In the genomic region with DNA sequence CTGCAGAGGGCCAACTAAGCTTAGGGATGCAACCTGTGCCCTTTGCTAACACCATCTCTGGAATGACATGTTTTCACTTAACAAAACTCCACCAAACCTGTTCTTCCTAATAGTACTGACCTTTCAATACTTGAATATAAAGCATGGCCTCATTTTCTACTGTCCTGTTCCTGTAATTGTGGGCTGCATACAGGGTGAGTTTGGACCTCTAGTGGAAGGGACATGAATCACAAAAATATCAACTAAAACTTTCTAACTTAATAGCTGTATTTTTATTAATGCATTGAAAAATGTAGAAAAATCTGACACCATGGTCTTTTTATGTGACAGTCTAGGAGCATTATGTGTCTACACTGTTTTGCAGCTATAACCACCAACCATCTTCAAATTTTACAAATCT, we compare ENCODE assay signal across 28 mouse cellular contexts.
DNase-seq lines count a peak whose midpoint lies in the region; ATAC-seq and TF ChIP-seq lines count a peak whose summit lies in the region.
"Had no signal": no experiment of that assay in that cellular context is flagged by ENCODE, and none has a peak within 500 bp of the region (broad histone marks: within the 10 kb centered on the region; RNA-seq: fewer than 3 reads in every experiment).

No protein-coding gene starts in this region.

- no peak overlapping the region for H3K4me2 ChIP-seq in hindbrain, postnatal 0 days (ENCODE audit: low read depth, low read length)
- H3K4me2 ChIP-seq in hindbrain, embryonic 14.5 days (replicated peaks) = no peak overlapping the region
- H3K4me2 ChIP-seq in liver, postnatal 0 days (ENCODE audit: low read depth, low read length) = no peak overlapping the region
- no peak overlapping the region for H3K4me2 ChIP-seq in CH12.LX (ENCODE audit: insufficient read depth, low read depth, poor library complexity, severe bottlenecking)
- H3K4me2 ChIP-seq: forebrain, embryonic 13.5 days; heart, embryonic 13.5 days; kidney, embryonic 15.5 days; limb, embryonic 12.5 days; liver, embryonic 11.5 days; midbrain, embryonic 11.5 days; neural tube, embryonic 12.5 days had no signal

- no peak for TF ChIP-seq EP300 in liver, postnatal 0 days (IDR thresholded peaks at IDR 0.05; ENCODE audit: low read depth)
- TF ChIP-seq EP300 in CH12.LX (IDR thresholded peaks at IDR 0.05; ENCODE audit: low read length) = no peak

- H3K4me3 ChIP-seq in hindbrain, postnatal 0 days (ENCODE audit: low read length) = no peak overlapping the region
- H3K4me3 ChIP-seq in hindbrain, embryonic 14.5 days (replicated peaks; ENCODE audit: low read length) = no peak overlapping the region
- no peak overlapping the region for H3K4me3 ChIP-seq in liver, postnatal 0 days (ENCODE audit: low read depth, low read length)
- no peak overlapping the region for H3K4me3 ChIP-seq in CH12.LX (replicated peaks in 1 of 3; ENCODE audit: low read depth in 2 of 3, low read length in 2 of 3, poor library complexity in 1 of 3)
- H3K4me3 ChIP-seq in cerebellum, adult 2 months (replicated peaks; ENCODE audit: insufficient read depth, low read depth, low read length) = no peak overlapping the region
- H3K4me3 ChIP-seq: forebrain, embryonic 13.5 days; heart, embryonic 13.5 days; kidney, embryonic 15.5 days; limb, embryonic 12.5 days; myocyte; neural tube, embryonic 12.5 days had no signal

- no peaks in the 10 kb centered on the region for H3K27me3 ChIP-seq in hindbrain, postnatal 0 days (ENCODE audit: insufficient read depth, low read length)
- no peaks in the 10 kb centered on the region for H3K27me3 ChIP-seq in hindbrain, embryonic 14.5 days (ENCODE audit: control insufficient read depth, insufficient read depth, low read length)
- H3K27me3 ChIP-seq in liver, postnatal 0 days (ENCODE audit: insufficient read depth, low read length) = no peaks in the 10 kb centered on the region
- no peaks in the 10 kb centered on the region for H3K27me3 ChIP-seq in CH12.LX (replicated peaks)
- no peaks in the 10 kb centered on the region for H3K27me3 ChIP-seq in cerebellum, adult 2 months (ENCODE audit: control insufficient read depth, insufficient read depth, low read length)
- H3K27me3 ChIP-seq: forebrain, embryonic 13.5 days; kidney, embryonic 15.5 days; limb, embryonic 12.5 days; neural tube, embryonic 12.5 days had no signal

- no peaks in the 10 kb centered on the region for H3K36me3 ChIP-seq in hindbrain, postnatal 0 days (ENCODE audit: insufficient read depth, low read length)
- H3K36me3 ChIP-seq in hindbrain, embryonic 14.5 days (replicated peaks; ENCODE audit: control insufficient read depth, insufficient read depth) = no peaks in the 10 kb centered on the region
- H3K36me3 ChIP-seq in liver, postnatal 0 days (replicated peaks; ENCODE audit: insufficient read depth, low read length) = peaks cover 30% of the 10 kb centered on the region
- no peaks in the 10 kb centered on the region for H3K36me3 ChIP-seq in CH12.LX (replicated peaks in 1 of 2; ENCODE audit: control insufficient read depth in 1 of 2, insufficient read depth in 1 of 2, low read length in 1 of 2)
- H3K36me3 ChIP-seq: heart, embryonic 13.5 days; kidney, embryonic 15.5 days; limb, embryonic 12.5 days; neural tube, embryonic 12.5 days had no signal

- no peak overlapping the region for H3K9ac ChIP-seq in hindbrain, postnatal 0 days (replicated peaks; ENCODE audit: low read length)
- H3K9ac ChIP-seq in hindbrain, embryonic 14.5 days = no peak overlapping the region
- no peak overlapping the region for H3K9ac ChIP-seq in liver, postnatal 0 days (replicated peaks)
- no peak overlapping the region for H3K9ac ChIP-seq in CH12.LX (ENCODE audit: insufficient read depth, low read depth)
- H3K9ac ChIP-seq: forebrain, embryonic 13.5 days; heart, embryonic 13.5 days; kidney, embryonic 15.5 days; limb, embryonic 12.5 days; neural tube, embryonic 12.5 days had no signal

- no peaks in the 10 kb centered on the region for H3K4me1 ChIP-seq in hindbrain, postnatal 0 days (ENCODE audit: insufficient read depth, low read length)
- no peaks in the 10 kb centered on the region; the same call in 1 of the 2 replicates for H3K4me1 ChIP-seq in hindbrain, embryonic 14.5 days (replicated peaks; ENCODE audit: control insufficient read depth, insufficient read depth, low read length)
- no peaks in the 10 kb centered on the region for H3K4me1 ChIP-seq in liver, postnatal 0 days (ENCODE audit: insufficient read depth)
- no peaks in the 10 kb centered on the region for H3K4me1 ChIP-seq in CH12.LX (ENCODE audit: control insufficient read depth in 1 of 2, insufficient read depth in 2 of 2)
- no peaks in the 10 kb centered on the region for H3K4me1 ChIP-seq in cerebellum, adult 2 months (ENCODE audit: control insufficient read depth, insufficient read depth, low read length)
- H3K4me1 ChIP-seq: forebrain, embryonic 13.5 days; kidney, embryonic 15.5 days; neural tube, embryonic 12.5 days had no signal

- DNase-seq in hindbrain, postnatal 0 days (ENCODE audit: low spot score) = no peak
- no peak for DNase-seq in hindbrain, embryonic 14.5 days (ENCODE audit: low spot score)
- DNase-seq in liver, postnatal 0 days = no peak
- DNase-seq in liver = no peak
- DNase-seq in CH12.LX (ENCODE audit: extremely low read depth) = no peak
- peak; percentile 52 for DNase-seq in adipocyte (ENCODE audit: low spot score)
- DNase-seq in cerebellum, adult 2 months = no peak
- DNase-seq: adrenal gland, postnatal 14 days; B cell, adult 2 months; cerebellum, adult 18-20 months; cerebellum, postnatal 25 days; gastrocnemius, postnatal 25 days; heart, adult 18-20 months; kidney, adult 18-20 months; kidney, postnatal 36 days; lung, postnatal 10 days; right cerebral cortex, postnatal 4 days; thymus, adult 2 months; thymus, postnatal 36 days had no signal

- no peak for TF ChIP-seq POLR2A in CH12.LX (IDR thresholded peaks at IDR 0.05; ENCODE audit: low read depth, low read length)
- TF ChIP-seq POLR2A in cerebellum, adult 2 months (IDR thresholded peaks at IDR 0.05; ENCODE audit: borderline replicate concordance, insufficient read depth, low read length) = no peak

- H3K27ac ChIP-seq in hindbrain, postnatal 0 days = no peak overlapping the region
- no peak overlapping the region for H3K27ac ChIP-seq in hindbrain, embryonic 14.5 days
- no peak overlapping the region for H3K27ac ChIP-seq in liver, postnatal 0 days (ENCODE audit: low read depth)
- no peak overlapping the region for H3K27ac ChIP-seq in CH12.LX (ENCODE audit: insufficient read depth, low read depth)
- H3K27ac ChIP-seq in cerebellum, adult 2 months (ENCODE audit: insufficient read depth, low read length) = no peak overlapping the region
- H3K27ac ChIP-seq: forebrain, embryonic 13.5 days; heart, embryonic 13.5 days; kidney, embryonic 15.5 days; limb, embryonic 12.5 days; neural tube, embryonic 12.5 days had no signal

- no peaks in the 10 kb centered on the region for H3K9me3 ChIP-seq in hindbrain, postnatal 0 days (ENCODE audit: low read length)
- H3K9me3 ChIP-seq in hindbrain, embryonic 14.5 days (ENCODE audit: control insufficient read depth, low read length) = no peaks in the 10 kb centered on the region
- no peaks in the 10 kb centered on the region for H3K9me3 ChIP-seq in liver, postnatal 0 days (ENCODE audit: low read length)
- H3K9me3 ChIP-seq in CH12.LX (replicated peaks; ENCODE audit: low read length) = no peaks in the 10 kb centered on the region
- H3K9me3 ChIP-seq: forebrain, embryonic 13.5 days; heart, embryonic 13.5 days; kidney, embryonic 15.5 days; limb, embryonic 12.5 days; neural tube, embryonic 12.5 days had no signal

- TF ChIP-seq CTCF in hindbrain, postnatal 0 days (IDR thresholded peaks at IDR 0.05; ENCODE audit: low read depth) = peak; percentile 44
- 0 out of 2 replicates have a peak, but pooled peaks have one; percentile 24 for TF ChIP-seq CTCF in liver, postnatal 0 days (IDR thresholded peaks at IDR 0.05; ENCODE audit: low read depth)
- peak in 1 of 2 experiments; percentile 49; a peak in 2 of 4 replicates for TF ChIP-seq CTCF in CH12.LX (conservative IDR thresholded peaks at IDR 0.05 in 1 of 2, IDR thresholded peaks at IDR 0.05 in 1 of 2; ENCODE audit: low read depth in 2 of 2, low read length in 2 of 2)
- no peak for TF ChIP-seq CTCF in cerebellum, adult 2 months (IDR thresholded peaks at IDR 0.05; ENCODE audit: borderline replicate concordance, insufficient read depth, low read depth, low read length)

- TF ChIP-seq RAD21 in CH12.LX (IDR thresholded peaks at IDR 0.05; ENCODE audit: low read depth, low read length) = peak; percentile 46

- no peaks in the 10 kb centered on the region for H3K79me2 ChIP-seq in CH12.LX (replicated peaks; ENCODE audit: control insufficient read depth, extremely low read depth, insufficient read depth, poor library complexity, severe bottlenecking)

- no peak for ATAC-seq in hindbrain, postnatal 0 days
- no peak for ATAC-seq in hindbrain, embryonic 14.5 days (ENCODE audit: low FRiP score)
- ATAC-seq in liver, postnatal 0 days = no peak
- ATAC-seq: forebrain, embryonic 13.5 days; midbrain, embryonic 16.5 days had no signal

- in situ Hi-C loops in CH12.LX (cut with MboI; ENCODE audit: low pct_ligation_motif_present, low pct_unique_long_range_greater_than_20kb, low sequenced_read_pairs) = no loop called here

- dilution Hi-C loops in CH12.LX (cut with MboI; ENCODE audit: extremely low pct_ligation_motif_present, extremely low pct_unique_long_range_greater_than_20kb, low sequenced_read_pairs) = no loop called here

TF ChIP-seq in CH12.LX, 34 proteins besides CTCF, POLR2A, EP300 and RAD21:
- TF ChIP-seq MYC (IDR thresholded peaks at IDR 0.05; ENCODE audit: low read depth, low read length) (no peak), MXI1 (IDR thresholded peaks at IDR 0.05; ENCODE audit: low read depth, low read length) (no peak), SMC3 (IDR thresholded peaks at IDR 0.05; ENCODE audit: low read depth, low read length) (peak; percentile 53)
